Mouse (Mus musculus) retina, embryonic 14.5 days (tissue): ENCODE measurements around the gene 1700022I11Rik.

ENCODE experiments used
- DNase-seq: peaks from one replicate; pipeline ENCODE4 v3.0.0-alpha.2; 2015; ENCODE audit warnings: low spot score

1700022I11Rik gene

GRCm38 (mm10) chr4:43001272-43001671 lies 31.9 kb downstream of the 1700022I11Rik start:
- no peak for DNase-seq

GRCm38 (mm10) chr4:43002756-43003439 lies 33.5 kb downstream of the 1700022I11Rik start:
- no peak for DNase-seq

GRCm38 (mm10) chr4:43004951-43005350 lies 35.5 kb downstream of the 1700022I11Rik start:
- DNase-seq, result no peak

GRCm38 (mm10) chr4:43005765-43006164 lies 36.4 kb downstream of the 1700022I11Rik start:
- DNase-seq, result peak; percentile 74

GRCm38 (mm10) chr4:43010161-43011038 lies 41.0 kb downstream of the 1700022I11Rik start, which contains the start of gene Fancg:
TSS of gene Fancg (minus strand) at chr4:43010506.
- DNase-seq, result peak; percentile 87

- no peak for DNase-seq
These were observed 42.7 kb downstream of the 1700022I11Rik start for GRCm38 (mm10) chr4:43012091-43012490.

GRCm38 (mm10) chr4:43018156-43018555 lies 48.8 kb downstream of the 1700022I11Rik start:
- DNase-seq, result no peak

- DNase-seq, result no peak
These were observed 49.8 kb downstream of the 1700022I11Rik start for GRCm38 (mm10) chr4:43019176-43019575.

- DNase-seq, result no peak
These were observed 50.4 kb downstream of the 1700022I11Rik start for GRCm38 (mm10) chr4:43019641-43020465.

- no peak for DNase-seq
These were observed 51.5 kb downstream of the 1700022I11Rik start for GRCm38 (mm10) chr4:43020876-43021275.

- DNase-seq, result no peak
These were observed 51.9 kb downstream of the 1700022I11Rik start for GRCm38 (mm10) chr4:43021341-43021740.

GRCm38 (mm10) chr4:43024673-43025072 lies 55.3 kb downstream of the 1700022I11Rik start:
- no peak for DNase-seq

GRCm38 (mm10) chr4:43025084-43025960 lies 55.9 kb downstream of the 1700022I11Rik start, which contains the start of gene Pigo:
TSS of gene Pigo (minus strand) at chr4:43025819.
- DNase-seq, result peak; percentile 97

- DNase-seq, result no peak
These were observed 59.7 kb downstream of the 1700022I11Rik start for GRCm38 (mm10) chr4:43029121-43029520.

GRCm38 (mm10) chr4:43029749-43030148 lies 60.3 kb downstream of the 1700022I11Rik start:
- DNase-seq, result no peak

- no peak for DNase-seq
These were observed 60.9 kb downstream of the 1700022I11Rik start for GRCm38 (mm10) chr4:43030352-43030751.

GRCm38 (mm10) chr4:43030780-43031230 lies 61.4 kb downstream of the 1700022I11Rik start:
- peak; percentile 41 for DNase-seq

- DNase-seq, result peak; percentile 98
These were observed 62.0 kb downstream of the 1700022I11Rik start, which contains the start of gene Stoml2 for GRCm38 (mm10) chr4:43031237-43031995. TSS of gene Stoml2 (minus strand) at chr4:43031710.

GRCm38 (mm10) chr4:43032501-43032900 lies 63.1 kb downstream of the 1700022I11Rik start:
- no peak for DNase-seq
